Mouse (Mus musculus): ENCODE data around the gene Gpr65. TPM values are rescaled to one million over a fixed set of nuclear protein-coding genes. Genes with fewer than 3 reads are reported as not detected.

Gene Gpr65
- polyA plus RNA-seq, 1 experiment from 2014 or later, result 2.2 TPM

DNA sequence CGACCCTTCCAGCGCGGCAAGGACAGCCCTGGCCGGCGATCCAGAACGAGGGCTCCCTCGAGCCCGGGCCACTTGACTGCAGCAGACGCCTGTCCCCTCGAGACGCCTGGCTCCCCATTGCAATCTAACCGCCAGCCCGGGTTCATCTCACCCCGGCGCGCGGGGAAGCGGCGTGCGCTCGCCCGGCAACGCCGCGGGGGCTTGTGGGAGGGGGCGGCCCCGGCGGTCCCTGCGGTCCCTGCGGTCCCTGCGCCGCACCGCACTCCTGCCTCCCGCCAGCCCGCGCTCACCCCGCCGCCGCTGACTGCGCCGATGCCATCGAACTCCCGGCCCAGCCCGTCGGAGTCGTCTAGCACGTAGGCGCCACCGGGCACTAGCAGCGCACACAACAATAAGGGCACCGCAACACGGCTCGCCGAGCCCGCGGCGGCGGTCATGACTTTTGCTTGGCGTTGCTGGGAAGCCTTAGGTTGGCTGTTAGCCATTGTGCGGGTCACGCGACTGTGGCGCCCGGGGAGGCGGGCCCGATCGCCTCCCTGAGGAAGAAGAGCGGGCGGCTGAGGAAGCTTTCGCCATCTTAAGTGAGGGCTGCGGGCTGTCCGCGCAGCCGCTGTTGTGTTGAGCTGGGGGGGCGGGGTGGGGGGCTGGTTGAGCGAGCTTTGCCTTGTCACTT is 9.5 kb upstream of the Gpr65 start, which contains the start of gene Galc:
Gene Galc, minus strand, starts transcription at position 615 of the 673 bp plus-strand sequence.
- Histone ChIP-seq H3K4me2 (peak within 1 kb of the TSS; percentile 88), H3K27me3 (replicated peaks) (no peaks in the 10 kb centered on the region), H3K36me3 (no peaks in the 10 kb centered on the region), H3K4me1 (0 out of 2 replicates have a peak, but pooled peaks cover 23% of the 10 kb centered on the region), H3K9me3 (replicated peaks) (no peaks in the 10 kb centered on the region), H3K4me3 (peak within 1 kb of the TSS; percentile 76), H3K9ac (peak within 1 kb of the TSS; percentile 83), H3K27ac (peak within 1 kb of the TSS; percentile 81)
- WGBS (ENCODE audit: insufficient replicate concordance), result under 1% methylated on average over 76 of the region's 76 CpGs
- ATAC-seq, result peak; percentile 91

DNA sequence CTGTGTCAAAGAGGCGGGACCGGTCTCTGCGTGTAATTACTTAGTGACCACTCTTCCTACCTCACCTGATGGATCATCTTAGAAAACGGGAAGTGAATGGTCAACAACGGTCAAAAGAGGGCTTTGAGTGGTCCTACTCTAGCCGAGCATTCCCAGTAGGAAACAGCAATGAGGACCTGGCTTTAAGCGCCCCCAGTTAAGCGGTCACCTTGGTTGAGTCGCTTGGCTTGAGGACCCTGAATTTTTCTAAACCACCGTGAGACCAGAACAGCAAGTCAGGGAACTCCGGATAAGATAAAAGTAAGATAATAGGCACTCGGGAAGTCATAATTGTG is 8.9 kb upstream of the Gpr65 start:
- Histone ChIP-seq H3K36me3 (no peaks in the 10 kb centered on the region), H3K4me1 (0 out of 2 replicates have a peak, but pooled peaks cover 23% of the 10 kb centered on the region), H3K4me2 (peak overlapping the region; percentile 88), H3K4me3 (peak overlapping the region; percentile 76), H3K9ac (peak overlapping the region; percentile 83), H3K27me3 (replicated peaks) (no peaks in the 10 kb centered on the region), H3K27ac (peak overlapping the region; percentile 81), H3K9me3 (replicated peaks) (no peaks in the 10 kb centered on the region)
- no peak for ATAC-seq
- WGBS (ENCODE audit: insufficient replicate concordance), result 2% methylated on average over 12 of the region's 12 CpGs

GRCm38 (mm10) chr12:98265697-98266096 is 2.7 kb upstream of the Gpr65 start:
- peaks cover under 1% of the 10 kb centered on the region; the same call in 1 of the 2 replicates for H3K4me1 ChIP-seq
- 76% methylated on average over 9 of the region's 9 CpGs for WGBS (ENCODE audit: insufficient replicate concordance)
- ATAC-seq, result no peak
- H3K4me3 ChIP-seq, result no peak overlapping the region
- no peaks in the 10 kb centered on the region for H3K36me3 ChIP-seq
- H3K9me3 ChIP-seq (replicated peaks), result no peaks in the 10 kb centered on the region
- H3K9ac ChIP-seq, result no peak overlapping the region
- no peaks in the 10 kb centered on the region for H3K27me3 ChIP-seq (replicated peaks)
- no peak overlapping the region for H3K27ac ChIP-seq
- H3K4me2 ChIP-seq, result no peak overlapping the region

DNA sequence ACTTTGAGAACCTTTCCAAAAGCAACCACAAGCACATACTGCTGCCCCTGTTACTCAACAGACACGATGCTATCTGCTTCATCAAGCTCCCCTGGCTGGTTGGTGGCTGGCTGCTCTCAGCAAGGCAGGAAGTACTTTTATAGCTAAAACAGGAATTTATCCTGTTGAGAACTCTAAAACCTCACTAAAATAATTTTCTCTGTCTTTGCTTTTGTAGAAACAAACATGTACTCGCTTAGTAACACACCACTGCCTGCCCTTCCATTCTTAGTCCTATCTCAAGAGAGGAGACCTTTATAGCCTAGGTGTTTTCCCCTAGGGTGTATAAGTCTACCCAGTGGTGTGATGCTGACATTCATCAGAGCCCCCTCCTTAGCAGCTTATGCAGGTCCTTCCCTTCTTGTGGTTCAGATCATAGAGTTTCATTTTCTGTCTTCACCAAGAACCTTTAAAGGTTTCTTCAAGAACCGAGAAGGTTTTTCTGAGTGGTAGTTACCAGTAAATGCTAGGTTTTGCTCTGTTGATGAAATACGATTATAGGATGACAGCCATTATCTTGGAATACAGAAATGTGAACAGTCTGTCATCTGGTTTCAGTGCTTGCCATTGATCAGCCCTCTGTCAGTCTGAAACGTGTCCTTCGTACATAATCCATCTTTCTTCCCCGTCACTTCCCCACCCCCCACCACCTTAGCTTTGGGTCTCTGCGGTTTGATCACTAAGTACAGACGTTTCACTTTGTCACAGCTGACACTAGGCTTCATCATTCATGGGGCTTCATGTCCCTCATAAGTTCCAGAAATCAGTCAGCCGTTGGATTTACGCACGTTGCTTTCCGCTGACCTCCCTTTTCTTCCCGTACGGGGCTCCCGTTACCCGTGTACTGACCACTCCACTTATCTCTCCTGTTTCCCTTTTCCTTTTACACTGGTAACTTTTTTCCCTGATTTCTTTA is 1.6 kb downstream of the Gpr65 start:
- ATAC-seq, result no peak; the same call in 1 of the 2 replicates
- H3K36me3 ChIP-seq, result no peaks in the 10 kb centered on the region
- no peaks in the 10 kb centered on the region for H3K27me3 ChIP-seq (replicated peaks)
- no peak overlapping the region for H3K9ac ChIP-seq
- WGBS (ENCODE audit: insufficient replicate concordance), result 15% methylated on average over 17 of the region's 17 CpGs
- H3K4me1 ChIP-seq, result peaks cover 2% of the 10 kb centered on the region; the same call in 1 of the 2 replicates
- peak overlapping the region; percentile 39 for H3K4me2 ChIP-seq
- no peaks in the 10 kb centered on the region for H3K9me3 ChIP-seq (replicated peaks)
- no peak overlapping the region for H3K27ac ChIP-seq
- 0 out of 2 replicates have a peak overlapping the region, but pooled peaks have one; percentile 15 for H3K4me3 ChIP-seq

GRCm38 (mm10) chr12:98270810-98271566 is 2.6 kb downstream of the Gpr65 start:
- Histone ChIP-seq H3K36me3 (no peaks in the 10 kb centered on the region), H3K27me3 (replicated peaks) (no peaks in the 10 kb centered on the region), H3K9me3 (replicated peaks) (no peaks in the 10 kb centered on the region), H3K4me2 (peak overlapping the region; percentile 39), H3K4me3 (peak overlapping the region; percentile 15; the same call in 1 of the 2 replicates), H3K9ac (no peak overlapping the region), H3K4me1 (peaks cover 2% of the 10 kb centered on the region; the same call in 1 of the 2 replicates), H3K27ac (no peak overlapping the region)
- WGBS (ENCODE audit: insufficient replicate concordance), result 40% methylated on average over 12 of the region's 12 CpGs
- no peak for ATAC-seq

DNA sequence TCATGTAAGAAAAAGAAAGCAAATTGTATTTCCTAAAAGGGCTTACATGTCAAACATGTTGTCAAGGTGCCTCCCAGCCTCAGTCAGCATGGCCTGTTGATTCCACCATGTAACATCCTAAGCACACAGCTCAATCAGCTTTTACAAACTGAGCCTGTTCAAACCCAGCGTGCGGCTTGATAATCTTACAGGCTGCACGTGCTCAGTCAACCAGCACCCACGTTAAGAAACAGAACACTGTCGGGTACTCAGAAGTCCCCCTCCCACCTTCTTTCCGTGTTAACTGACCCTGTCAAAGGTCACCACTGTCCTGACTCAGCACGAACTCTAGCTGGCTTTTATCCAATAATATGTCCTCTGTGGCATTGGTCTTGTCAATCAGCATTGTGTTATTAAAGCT is 4.0 kb downstream of the Gpr65 start:
- 53% methylated on average over 7 of the region's 7 CpGs for WGBS (ENCODE audit: insufficient replicate concordance)
- no peaks in the 10 kb centered on the region for H3K36me3 ChIP-seq
- no peak overlapping the region for H3K27ac ChIP-seq
- no peak overlapping the region for H3K4me2 ChIP-seq
- no peak overlapping the region for H3K4me3 ChIP-seq
- no peak for ATAC-seq
- peaks cover 2% of the 10 kb centered on the region; the same call in 1 of the 2 replicates for H3K4me1 ChIP-seq
- H3K27me3 ChIP-seq (replicated peaks), result no peaks in the 10 kb centered on the region
- no peak overlapping the region for H3K9ac ChIP-seq
- H3K9me3 ChIP-seq (replicated peaks), result no peaks in the 10 kb centered on the region

GRCm38 (mm10) chr12:98280530-98280929 is 12.1 kb downstream of the Gpr65 start:
- Histone ChIP-seq H3K9me3 (replicated peaks) (no peaks in the 10 kb centered on the region), H3K36me3 (no peaks in the 10 kb centered on the region), H3K9ac (no peak overlapping the region), H3K4me3 (no peak overlapping the region), H3K4me1 (no peaks in the 10 kb centered on the region), H3K27ac (no peak overlapping the region), H3K27me3 (replicated peaks) (no peaks in the 10 kb centered on the region), H3K4me2 (no peak overlapping the region)
- ATAC-seq, result no peak
- 25% methylated on average over 5 of the region's 5 CpGs for WGBS (ENCODE audit: insufficient replicate concordance)

- H3K27ac ChIP-seq, result no peak overlapping the region
- no peaks in the 10 kb centered on the region for H3K27me3 ChIP-seq (replicated peaks)
- H3K4me1 ChIP-seq, result no peaks in the 10 kb centered on the region
- no peak for ATAC-seq
- no peaks in the 10 kb centered on the region for H3K9me3 ChIP-seq (replicated peaks)
- H3K4me3 ChIP-seq, result no peak overlapping the region
- WGBS (ENCODE audit: insufficient replicate concordance), result 68% methylated on average over 8 of the region's 8 CpGs
- H3K4me2 ChIP-seq, result no peak overlapping the region
- no peak overlapping the region for H3K9ac ChIP-seq
- no peaks in the 10 kb centered on the region for H3K36me3 ChIP-seq
Measured at GRCm38 (mm10) chr12:98280996-98281395, 12.6 kb downstream of the Gpr65 start.

DNA sequence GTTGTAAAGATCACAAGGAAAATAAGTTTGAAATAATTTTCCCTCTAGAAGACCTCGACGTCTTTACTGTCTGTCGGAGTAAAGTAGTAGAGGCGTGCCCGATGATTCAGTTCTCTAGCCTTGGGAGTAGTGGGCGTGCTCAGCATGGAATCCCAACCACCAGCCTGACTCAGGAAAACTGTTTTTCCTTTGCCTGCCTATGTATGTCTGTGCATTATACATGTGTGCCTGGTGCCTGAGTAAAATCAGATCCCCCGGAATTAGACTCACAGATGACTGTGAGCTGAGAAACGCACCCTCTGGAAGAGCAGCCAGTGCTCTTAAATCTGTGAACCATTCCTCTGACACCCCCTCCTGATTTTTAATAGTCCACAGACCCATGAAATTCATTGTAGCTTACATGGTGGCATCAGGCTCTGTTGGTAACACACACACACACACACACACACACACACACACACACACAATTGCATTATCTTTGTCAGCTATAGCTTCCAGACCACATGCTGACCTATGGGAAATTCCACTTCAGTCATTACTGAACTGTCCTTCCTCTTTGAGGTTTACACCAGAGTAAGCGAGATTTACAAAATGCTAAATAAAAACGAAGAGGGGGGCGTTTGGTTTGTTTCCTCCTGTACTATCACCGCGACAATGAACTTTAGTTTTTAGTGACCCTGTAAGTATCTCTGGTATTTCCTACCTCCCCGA is 14.5 kb downstream of the Gpr65 start:
- Histone ChIP-seq H3K27ac (0 out of 2 replicates have a peak overlapping the region, but pooled peaks have one; percentile 1), H3K9me3 (replicated peaks) (no peaks in the 10 kb centered on the region), H3K36me3 (no peaks in the 10 kb centered on the region), H3K27me3 (replicated peaks) (no peaks in the 10 kb centered on the region), H3K4me1 (no peaks in the 10 kb centered on the region), H3K4me3 (no peak overlapping the region), H3K4me2 (no peak overlapping the region), H3K9ac (no peak overlapping the region)
- WGBS (ENCODE audit: insufficient replicate concordance), result 46% methylated on average over 14 of the region's 14 CpGs
- no peak for ATAC-seq

DNA sequence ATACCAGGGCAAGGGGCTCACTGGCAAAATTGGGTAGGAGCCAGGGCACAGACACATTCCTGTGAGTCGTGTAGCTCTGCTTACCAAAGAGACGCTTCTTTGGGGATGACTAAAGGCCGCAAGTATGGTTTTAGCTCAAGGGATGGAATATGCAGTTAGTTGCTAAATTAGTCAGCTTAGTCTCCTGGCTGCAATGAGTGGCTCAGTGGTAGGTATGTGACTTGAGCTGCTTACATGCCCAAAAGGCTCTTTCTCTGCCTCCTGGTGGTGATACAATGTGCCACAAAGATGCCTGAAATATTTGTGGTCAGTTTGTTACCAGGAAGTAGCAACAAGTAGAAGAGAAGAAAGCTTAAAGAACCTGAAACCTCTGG is 15.0 kb downstream of the Gpr65 start:
- no peaks in the 10 kb centered on the region for H3K4me1 ChIP-seq
- no peaks in the 10 kb centered on the region for H3K36me3 ChIP-seq
- no peak overlapping the region for H3K4me2 ChIP-seq
- no peaks in the 10 kb centered on the region for H3K9me3 ChIP-seq (replicated peaks)
- no peaks in the 10 kb centered on the region for H3K27me3 ChIP-seq (replicated peaks)
- H3K27ac ChIP-seq, result 0 out of 2 replicates have a peak overlapping the region, but pooled peaks have one; percentile 1
- no peak overlapping the region for H3K9ac ChIP-seq
- ATAC-seq, result no peak
- WGBS (ENCODE audit: insufficient replicate concordance), result 44% methylated on average over 3 of the region's 3 CpGs
- no peak overlapping the region for H3K4me3 ChIP-seq

DNA sequence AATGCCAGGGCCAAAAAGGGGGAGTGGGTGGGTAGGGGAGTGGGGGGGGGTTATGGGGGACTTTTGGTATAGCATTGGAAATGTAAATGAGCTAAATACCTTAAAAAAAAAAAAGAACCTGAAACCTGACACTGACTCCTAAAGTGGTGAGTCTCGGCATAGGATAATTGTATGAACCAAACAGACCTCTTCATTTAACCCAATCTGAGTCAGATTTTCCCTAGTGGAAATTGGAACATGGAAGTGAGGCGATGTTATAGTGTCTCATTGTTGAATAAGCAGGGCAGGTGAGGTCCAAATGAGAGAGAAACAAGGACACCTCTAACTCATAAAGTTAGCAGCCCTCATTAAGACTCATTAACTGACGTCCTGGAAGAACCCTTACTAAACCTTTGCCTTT is 16.0 kb downstream of the Gpr65 start:
- H3K27me3 ChIP-seq (replicated peaks), result no peaks in the 10 kb centered on the region
- no peak overlapping the region for H3K4me3 ChIP-seq
- ATAC-seq, result no peak
- no peaks in the 10 kb centered on the region for H3K9me3 ChIP-seq (replicated peaks)
- 69% methylated on average over 3 of the region's 3 CpGs for WGBS (ENCODE audit: insufficient replicate concordance)
- no peak overlapping the region for H3K4me2 ChIP-seq
- H3K27ac ChIP-seq, result no peak overlapping the region
- no peaks in the 10 kb centered on the region for H3K4me1 ChIP-seq
- H3K36me3 ChIP-seq, result no peaks in the 10 kb centered on the region
- no peak overlapping the region for H3K9ac ChIP-seq
